Mouse (Mus musculus) olfactory bulb, adult 2 months (tissue): Measurements from ENCODE around the gene Gm28043. TPM values are rescaled to one million over a fixed set of nuclear protein-coding genes. Genes with fewer than 3 reads are reported as not detected.
A peak's percentile ranks its signal among the peaks of the same experiment; 100 is the strongest.

Experiments
- H3K27ac ChIP-seq: fragments of 200-500 bp; 2 replicates; pipeline ENCODE4 v1.5.1; 2012; ENCODE audit warnings: low read depth, low read length; ENCODE audit not compliant: insufficient read depth
- H3K4me1 ChIP-seq: fragments of 200-500 bp; 2 replicates; pipeline ENCODE4 v1.6.1; 2012; ENCODE audit warnings: low read length; ENCODE audit not compliant: control insufficient read depth, insufficient read depth
- H3K4me3 ChIP-seq: fragments of 200-500 bp; 2 replicates; pipeline ENCODE4 v1.5.1; 2012; ENCODE audit warnings: mild to moderate bottlenecking, low read depth, low read length, moderate library complexity; ENCODE audit not compliant: insufficient read depth
- CTCF ChIP-seq: fragments of 200-500 bp; IDR thresholded peaks from 2 replicates; pipeline ENCODE4 v1.5.1; 2012; ENCODE audit warnings: low read depth, mild to moderate bottlenecking, low read length, moderate library complexity; ENCODE audit not compliant: insufficient read depth
- POLR2A ChIP-seq: fragments of 200-500 bp; IDR thresholded peaks from 2 replicates; pipeline ENCODE4 v1.6.1; 2012; ENCODE audit warnings: mild to moderate bottlenecking, low read depth, low read length, moderate library complexity; ENCODE audit not compliant: insufficient read depth
- WGBS: fragments of 180-500 bp; shearing (Covaris S2); methylation state at CpG from one replicate; pipeline ENCODE4 v1.1.7; 2018; 5-methylcytosine and 5-hydroxymethylcytosine counted together
- polyA plus RNA-seq: library from polyadenylated mRNA; stranded (reverse); fragments of >200 nt; gene quantifications from 2 replicates; pipeline ENCODE4 v1.2.4, GENCODE M21; 2012; ENCODE audit warnings: low replicate concordance; ENCODE audit not compliant: missing spikeins, insufficient read depth, insufficient read length

Gm28043 gene
- polyA plus RNA-seq, 1 experiment, result not detected

- Histone ChIP-seq H3K4me3 (no peak overlapping the region), H3K27ac (no peak overlapping the region), H3K4me1 (no peaks in the 10 kb centered on the region)
- 87% methylated on average over 4 of the region's 4 CpGs for WGBS
- no peak for TF ChIP-seq POLR2A
- no peak for TF ChIP-seq CTCF
These were observed 79.8 kb downstream of the Gm28043 start for GRCm38 (mm10) chr17:29694516-29694915.

- TF ChIP-seq POLR2A, result no peak
- no peak for TF ChIP-seq CTCF
- H3K4me3 ChIP-seq, result no peak overlapping the region
- WGBS, result 78% methylated on average over 8 of the region's 8 CpGs
These were observed 82.3 kb downstream of the Gm28043 start for GRCm38 (mm10) chr17:29696940-29697339.

GRCm38 (mm10) chr17:29698421-29698820 lies 83.7 kb downstream of the Gm28043 start:
- no peak for TF ChIP-seq POLR2A
- no peak for TF ChIP-seq CTCF
- no peak overlapping the region for H3K4me3 ChIP-seq
- no peak overlapping the region for H3K27ac ChIP-seq
- H3K4me1 ChIP-seq, result no peaks in the 10 kb centered on the region
- 93% methylated on average over 6 of the region's 6 CpGs for WGBS

More at GRCm38 (mm10) chr17:29696940-29697339, 82.3 kb downstream of the Gm28043 start:
- Histone ChIP-seq H3K27ac (no peak overlapping the region), H3K4me1 (no peaks in the 10 kb centered on the region)

- no peak overlapping the region for H3K4me3 ChIP-seq
- TF ChIP-seq CTCF (no peak), POLR2A (no peak)
- H3K27ac ChIP-seq, result no peak overlapping the region
- WGBS, result 96% methylated on average over 7 of the region's 7 CpGs
- H3K4me1 ChIP-seq, result peaks cover 3% of the 10 kb centered on the region; the same call in 1 of the 2 replicates
These were observed 85.9 kb downstream of the Gm28043 start for GRCm38 (mm10) chr17:29700573-29700972.

GRCm38 (mm10) chr17:29702938-29703710 lies 88.4 kb downstream of the Gm28043 start:
- WGBS, result 71% methylated on average over 4 of the region's 4 CpGs
- H3K27ac ChIP-seq, result no peak overlapping the region
- TF ChIP-seq CTCF (no peak), POLR2A (no peak)
- no peak overlapping the region for H3K4me3 ChIP-seq
- H3K4me1 ChIP-seq, result peaks cover 3% of the 10 kb centered on the region; the same call in 1 of the 2 replicates

- Histone ChIP-seq H3K4me1 (peaks cover 8% of the 10 kb centered on the region; the same call in 1 of the 2 replicates), H3K4me3 (no peak overlapping the region), H3K27ac (no peak overlapping the region)
- TF ChIP-seq CTCF, result peak; percentile 71
- TF ChIP-seq POLR2A, result no peak
- WGBS, result 25% methylated on average over 3 of the region's 3 CpGs
These were observed 90.1 kb downstream of the Gm28043 start for GRCm38 (mm10) chr17:29704781-29705180.

- no peak overlapping the region for H3K4me3 ChIP-seq
- 86% methylated on average over 5 of the region's 5 CpGs for WGBS
- TF ChIP-seq CTCF (no peak), POLR2A (no peak)
- no peak overlapping the region for H3K27ac ChIP-seq
- H3K4me1 ChIP-seq, result peaks cover 18% of the 10 kb centered on the region
These were observed 91.2 kb downstream of the Gm28043 start for GRCm38 (mm10) chr17:29705881-29706280.

GRCm38 (mm10) chr17:29706981-29707545 lies 92.4 kb downstream of the Gm28043 start:
- Histone ChIP-seq H3K4me3 (no peak overlapping the region), H3K4me1 (peaks cover 27% of the 10 kb centered on the region), H3K27ac (no peak overlapping the region)
- 62% methylated on average over 5 of the region's 5 CpGs for WGBS
- TF ChIP-seq CTCF, result no peak
- TF ChIP-seq POLR2A, result no peak

- peaks cover 27% of the 10 kb centered on the region for H3K4me1 ChIP-seq
- H3K27ac ChIP-seq, result no peak overlapping the region
- TF ChIP-seq POLR2A, result no peak
- no peak for TF ChIP-seq CTCF
- 82% methylated on average over 5 of the region's 5 CpGs for WGBS
- no peak overlapping the region for H3K4me3 ChIP-seq
These were observed 94.1 kb downstream of the Gm28043 start for GRCm38 (mm10) chr17:29708783-29709182.

GRCm38 (mm10) chr17:29710562-29711044 lies 95.9 kb downstream of the Gm28043 start:
- TF ChIP-seq CTCF (no peak), POLR2A (no peak)
- Histone ChIP-seq H3K4me3 (no peak overlapping the region), H3K4me1 (peaks cover 27% of the 10 kb centered on the region), H3K27ac (no peak overlapping the region)
- 56% methylated on average over 11 of the region's 11 CpGs for WGBS
